Comparison of ENCODE assay signal across 24 mouse cellular contexts in the genomic region with DNA sequence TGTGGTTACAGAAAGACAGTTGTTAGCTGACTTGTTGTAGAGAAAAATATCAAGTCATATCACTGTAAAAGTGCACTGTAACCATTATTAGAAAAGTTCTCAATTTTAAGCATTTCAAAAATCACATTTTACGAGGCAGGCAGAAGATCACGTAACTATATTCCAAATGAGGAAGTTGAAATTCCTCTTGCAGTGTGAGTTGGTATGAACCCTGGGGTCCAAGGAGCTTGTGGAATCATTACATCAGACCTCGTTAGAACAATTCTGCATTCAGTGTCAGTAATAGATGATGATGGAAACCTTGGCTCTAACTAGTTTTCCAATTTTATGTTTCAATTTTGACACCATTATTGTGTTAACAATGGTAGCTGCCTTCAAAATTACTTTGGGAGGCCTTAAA. TPM values are rescaled to one million over a fixed set of nuclear protein-coding genes. Genes with fewer than 3 reads are reported as not detected.
DNase-seq lines count a peak whose midpoint lies in the region; ATAC-seq and TF ChIP-seq lines count a peak whose summit lies in the region.
"Had no signal": no experiment of that assay in that cellular context is flagged by ENCODE, and none has a peak within 500 bp of the region (broad histone marks: within the 10 kb centered on the region; RNA-seq: fewer than 3 reads in every experiment).

No protein-coding gene starts in this region.

- intact Hi-C loops in heart, postnatal 10 days (cut with DNase I) = no loop called here

- no peaks in the 10 kb centered on the region for H3K79me2 ChIP-seq in MEL (ENCODE audit: control insufficient read depth, insufficient read depth, low read length, poor library complexity)

- TF ChIP-seq RAD21 in MEL (IDR thresholded peaks at IDR 0.05; ENCODE audit: low read depth, low read length) = no peak

- no peaks in the 10 kb centered on the region; a peak in 1 of 4 replicates for H3K27me3 ChIP-seq in MEL (ENCODE audit: control insufficient read depth in 1 of 2, insufficient read depth in 2 of 2, low read length in 2 of 2)
- no peaks in the 10 kb centered on the region for H3K27me3 ChIP-seq in intestine, embryonic 16.5 days (replicated peaks; ENCODE audit: control insufficient read depth, insufficient read depth, low read length)
- H3K27me3 ChIP-seq: CH12.LX; embryonic facial prominence, embryonic 12.5 days; forebrain, embryonic 13.5 days; forebrain, embryonic 15.5 days had no signal

- no peak for TF ChIP-seq CTCF in MEL (IDR thresholded peaks at IDR 0.05 in 2 of 3, conservative IDR thresholded peaks at IDR 0.05 in 1 of 3; ENCODE audit: control insufficient read depth in 1 of 3, insufficient read depth in 1 of 3, low read depth in 2 of 3, low read length in 3 of 3, poor library complexity in 1 of 3, severe bottlenecking in 1 of 3)

- no peak overlapping the region for H3K27ac ChIP-seq in MEL (ENCODE audit: control insufficient read depth, low read depth, low read length)
- H3K27ac ChIP-seq in intestine, embryonic 16.5 days (ENCODE audit: low read length) = no peak overlapping the region
- H3K27ac ChIP-seq: embryonic facial prominence, embryonic 10.5 days; embryonic facial prominence, embryonic 12.5 days; forebrain, embryonic 13.5 days; forebrain, embryonic 15.5 days had no signal

- WGBS in intestine, embryonic 16.5 days = 83% methylated on average over 3 of the region's 3 CpGs

- no peak overlapping the region for H3K4me3 ChIP-seq in MEL (ENCODE audit: control insufficient read depth in 1 of 2, insufficient read depth in 1 of 2, low read depth in 2 of 2, low read length in 2 of 2)
- H3K4me3 ChIP-seq in intestine, embryonic 16.5 days (ENCODE audit: low read length) = no peak overlapping the region
- H3K4me3 ChIP-seq: embryonic facial prominence, embryonic 10.5 days; embryonic facial prominence, embryonic 12.5 days; forebrain, embryonic 13.5 days; forebrain, embryonic 15.5 days had no signal

- no peak for TF ChIP-seq EP300 in MEL (IDR thresholded peaks at IDR 0.05; ENCODE audit: low read depth in 1 of 2, low read length in 2 of 2)

- H3K9me3 ChIP-seq in MEL (replicated peaks; ENCODE audit: insufficient read depth, low read length) = no peaks in the 10 kb centered on the region
- no peaks in the 10 kb centered on the region for H3K9me3 ChIP-seq in intestine, embryonic 16.5 days (ENCODE audit: control insufficient read depth, low read length)
- H3K9me3 ChIP-seq: embryonic facial prominence, embryonic 10.5 days; embryonic facial prominence, embryonic 12.5 days; forebrain, embryonic 13.5 days; forebrain, embryonic 15.5 days; G1E had no signal

- H3K9ac ChIP-seq in MEL (ENCODE audit: control insufficient read depth, low read depth, low read length, poor library complexity, severe bottlenecking) = no peak overlapping the region
- H3K9ac ChIP-seq in intestine, embryonic 16.5 days (ENCODE audit: low read depth, low read length) = no peak overlapping the region
- H3K9ac ChIP-seq: embryonic facial prominence, embryonic 12.5 days; forebrain, embryonic 13.5 days; forebrain, embryonic 15.5 days; forebrain, postnatal 0 days had no signal

- no peaks in the 10 kb centered on the region for H3K36me3 ChIP-seq in MEL (ENCODE audit: control insufficient read depth in 1 of 2, insufficient read depth in 2 of 2, low read length in 2 of 2)
- no peaks in the 10 kb centered on the region for H3K36me3 ChIP-seq in intestine, embryonic 16.5 days (ENCODE audit: control insufficient read depth, insufficient read depth, low read length)
- H3K36me3 ChIP-seq: embryonic facial prominence, embryonic 10.5 days; embryonic facial prominence, embryonic 12.5 days; forebrain, embryonic 15.5 days; G1E had no signal

- DNase-seq in MEL (ENCODE audit: low read depth, low spot score) (peak; percentile 8), MN1 (ENCODE audit: low spot score) (no peak)
- DNase-seq in heart, postnatal 10 days = no peak
- DNase-seq: adrenal gland, postnatal 14 days; B cell, adult 2 months; cerebellum, adult 11 months; cerebellum, adult 18-20 months; cerebellum, adult 8-10 months; cerebellum, adult 9-11 months; cerebellum, postnatal 14 days; cerebellum, postnatal 36 days; forebrain, postnatal 0 days had no signal

- ATAC-seq in common myeloid progenitor, adult 5-6 weeks (replicated peaks; ENCODE audit: low read depth, poor library complexity, severe bottlenecking) = peak; percentile 62; the same call in 1 of the 2 replicates
- ATAC-seq in megakaryocyte, adult 5-6 weeks (ENCODE audit: poor library complexity, severe bottlenecking) = peak; percentile 55
- no peak for ATAC-seq in intestine, embryonic 16.5 days
- ATAC-seq: activated CD4-positive, CD25-positive, alpha-beta regulatory T cell, adult 4 months; CD4-positive, CD25-positive, alpha-beta regulatory T cell, adult 4 months; forebrain, embryonic 13.5 days; forebrain, embryonic 15.5 days; forebrain, postnatal 0 days; Patski had no signal

- no peak overlapping the region for H3K4me2 ChIP-seq in intestine, embryonic 16.5 days (ENCODE audit: low read depth, low read length)
- H3K4me2 ChIP-seq: embryonic facial prominence, embryonic 12.5 days; forebrain, embryonic 13.5 days; forebrain, embryonic 15.5 days had no signal

- no peaks in the 10 kb centered on the region for H3K4me1 ChIP-seq in MEL (ENCODE audit: control insufficient read depth in 1 of 2, insufficient read depth in 2 of 2, low read length in 2 of 2)
- H3K4me1 ChIP-seq in intestine, embryonic 16.5 days (ENCODE audit: control insufficient read depth, insufficient read depth, low read length) = no peaks in the 10 kb centered on the region
- H3K4me1 ChIP-seq: embryonic facial prominence, embryonic 12.5 days; forebrain, embryonic 13.5 days; forebrain, embryonic 15.5 days had no signal

- no peak for TF ChIP-seq POLR2A in MEL (IDR thresholded peaks at IDR 0.05; ENCODE audit: control insufficient read depth in 1 of 2, insufficient read depth in 1 of 2, low read depth in 1 of 2, low read length in 2 of 2, poor library complexity in 1 of 2)

TF ChIP-seq in MEL, 35 proteins besides CTCF, POLR2A, EP300 and RAD21:
- TF ChIP-seq CHD2 (IDR thresholded peaks at IDR 0.05; ENCODE audit: low read length) (no peak), TCF12 (IDR thresholded peaks at IDR 0.05; ENCODE audit: low read depth, low read length) (no peak), MAZ (IDR thresholded peaks at IDR 0.05; ENCODE audit: low read depth, low read length) (no peak), JUND (IDR thresholded peaks at IDR 0.05; ENCODE audit: low read depth, low read length) (no peak), UBTF (IDR thresholded peaks at IDR 0.05; ENCODE audit: borderline replicate concordance, insufficient read depth, low read depth, low read length) (no peak), GATA1 (IDR thresholded peaks at IDR 0.05; ENCODE audit: low read depth, low read length) (no peak), RCOR1 (IDR thresholded peaks at IDR 0.05; ENCODE audit: low read depth, low read length) (no peak), TAL1 (IDR thresholded peaks at IDR 0.05; ENCODE audit: low read length) (no peak), ELF1 (IDR thresholded peaks at IDR 0.05; ENCODE audit: low read depth, low read length) (no peak), NRF1 (IDR thresholded peaks at IDR 0.05; ENCODE audit: insufficient read depth, low read depth, low read length, poor library complexity, severe bottlenecking) (no peak), MXI1 (IDR thresholded peaks at IDR 0.05; ENCODE audit: low read depth, low read length) (no peak), ZKSCAN1 (IDR thresholded peaks at IDR 0.05; ENCODE audit: low read depth, low read length) (no peak), SMC3 (IDR thresholded peaks at IDR 0.05; ENCODE audit: low read depth, low read length) (no peak), MAX (IDR thresholded peaks at IDR 0.05; ENCODE audit: low read length) (no peak), ZNF384 (IDR thresholded peaks at IDR 0.05; ENCODE audit: low read depth, low read length) (no peak)

RNA-seq across cellular contexts. Expression of a gene that starts 57.7 kb away (rescaled TPM):
- total RNA-seq in MEL (2012; rRNA removed) = 83.8 and 94.6 TPM in 2 replicates
- 100 to 1,000 TPM in 1 of 2 experiments, 10 to 100 TPM in 1; 83.5 to 148 TPM for polyA plus RNA-seq in MEL (2012; ENCODE audit: insufficient read depth in 1 of 2, insufficient read length in 2 of 2, low read depth in 1 of 2, low replicate concordance in 2 of 2, missing spikeins in 1 of 2)
- total RNA-seq in common myeloid progenitor, adult 5-6 weeks (2017) = 116 and 126 TPM in 2 replicates
- 67.6 and 70.4 TPM in 2 replicates for total RNA-seq in megakaryocyte, adult 5-6 weeks (2015)
- total RNA-seq in megakaryocyte, adult 5-6 weeks (2017) = 72.0 and 80.6 TPM in 2 replicates
- 10 to 100 TPM; 28.8 to 34.8 TPM for total RNA-seq in heart, postnatal 10 days (2021)
- 175 and 183 TPM in 2 replicates for polyA plus RNA-seq in intestine, embryonic 16.5 days (2015; fragmentation: Nextera tagmentation; extraction: Ambion mirVana)
